Mouse (Mus musculus): ENCODE measurements around the gene Sox21. TPM values are rescaled to one million over a fixed set of nuclear protein-coding genes. Genes with fewer than 3 reads are reported as not detected.

Sox21 gene
- polyA plus RNA-seq, 1 experiment from 2014 or later: not detected

Small RNA genes within 50 kb of the gene (microRNA-seq; reads per million reads assigned to microRNA genes)
- gene Mir6241: not detected

Other genes with a start within 250 kb of the Sox21 start
- gene Dct, start 184.8 kb downstream of the Sox21 start, polyA plus RNA-seq (2014; fragmentation: Nextera tagmentation; extraction: Ambion mirVana): 1.1 and 1.4 TPM in 2 replicates
- gene Tgds, start 104.3 kb downstream of the Sox21 start, polyA plus RNA-seq (2014; fragmentation: Nextera tagmentation; extraction: Ambion mirVana): 32.9 and 34.3 TPM in 2 replicates
- gene Gpr180, start 99.9 kb downstream of the Sox21 start, polyA plus RNA-seq (2014; fragmentation: Nextera tagmentation; extraction: Ambion mirVana): 52.2 and 54.4 TPM in 2 replicates
- not detected in 2 replicates for gene Gm9376, start 29.9 kb upstream of the Sox21 start, polyA plus RNA-seq (2014; fragmentation: Nextera tagmentation; extraction: Ambion mirVana)

Measured in intestine, embryonic 14.5 days (tissue).